Mouse (Mus musculus) cerebellum, adult 2 months (tissue): ENCODE data around the gene Fyb2. TPM values are rescaled to one million over a fixed set of nuclear protein-coding genes. Genes with fewer than 3 reads are reported as not detected.

Experiments used
- DNase-seq, 2 experiments: peaks; one replicate each; pipeline ENCODE4 v3.0.0; 2021
- H3K27ac ChIP-seq: fragments of 200-500 bp; 2 replicates; pipeline ENCODE4 v1.5.1; 2012; ENCODE audit warnings: low read length, control low read depth, inconsistent platforms; ENCODE audit not compliant: insufficient read depth
- H3K27me3 ChIP-seq: fragments of 200-500 bp; 2 replicates; pipeline ENCODE4 v1.6.1; 2012; ENCODE audit warnings: inconsistent platforms, mild to moderate bottlenecking, low read length, moderate library complexity; ENCODE audit not compliant: control insufficient read depth, insufficient read depth
- H3K4me1 ChIP-seq: fragments of 200-500 bp; 2 replicates; pipeline ENCODE4 v1.6.1; 2011; ENCODE audit warnings: low read length; ENCODE audit not compliant: control insufficient read depth, insufficient read depth
- H3K4me3 ChIP-seq: fragments of 200-500 bp; replicated peaks from 2 replicates; pipeline ENCODE3; 2011; ENCODE audit warnings: mild to moderate bottlenecking, low read depth, low read length, control low read depth; ENCODE audit not compliant: insufficient read depth
- CTCF ChIP-seq: fragments of 200-500 bp; IDR thresholded peaks from 2 replicates; pipeline ENCODE4 v1.5.1; 2011; ENCODE audit warnings: low read depth, mild to moderate bottlenecking, control low read depth, low read length, moderate library complexity, borderline replicate concordance; ENCODE audit not compliant: insufficient read depth
- POLR2A ChIP-seq: fragments of 200-500 bp; IDR thresholded peaks from 2 replicates; pipeline ENCODE4 v1.6.1; 2011; ENCODE audit warnings: low read length, control low read depth, borderline replicate concordance; ENCODE audit not compliant: insufficient read depth
- WGBS: fragments of 180-500 bp; shearing (Covaris S2); methylation state at CpG from one replicate; pipeline ENCODE4 v1.1.7; 2018; 5-methylcytosine and 5-hydroxymethylcytosine counted together
- polyA plus RNA-seq: library from polyadenylated mRNA; depleted of rRNA; stranded (reverse); fragments of >200 nt; gene quantifications from 2 replicates; pipeline ENCODE4 v1.2.3, GENCODE M21; 2012

The Fyb2 gene
- polyA plus RNA-seq, 1 experiment = 0.16 TPM

- Histone ChIP-seq H3K27me3 (no peaks in the 10 kb centered on the region), H3K27ac (no peak overlapping the region), H3K4me3 (no peak overlapping the region), H3K4me1 (no peaks in the 10 kb centered on the region)
- no peak for TF ChIP-seq CTCF
- 86% methylated on average over 1 of the region's 1 CpGs for WGBS
- no peak for DNase-seq
Measured at GRCm38 (mm10) chr4:104944482-104944881, 31.2 kb downstream of the Fyb2 start.

- no peak overlapping the region for H3K4me3 ChIP-seq
- H3K27me3 ChIP-seq = no peaks in the 10 kb centered on the region
- DNase-seq = no peak
- no peak for TF ChIP-seq CTCF
- TF ChIP-seq POLR2A = no peak
- H3K4me1 ChIP-seq = no peaks in the 10 kb centered on the region
- WGBS = 33% methylated on average over 4 of the region's 4 CpGs
- H3K27ac ChIP-seq = no peak overlapping the region
Measured at GRCm38 (mm10) chr4:104948886-104949285, 35.6 kb downstream of the Fyb2 start.

GRCm38 (mm10) chr4:104949304-104949703 lies 36.0 kb downstream of the Fyb2 start:
- 48% methylated on average over 3 of the region's 3 CpGs for WGBS
- Histone ChIP-seq H3K27me3 (no peaks in the 10 kb centered on the region), H3K4me1 (no peaks in the 10 kb centered on the region), H3K4me3 (no peak overlapping the region), H3K27ac (no peak overlapping the region)
- no peak for TF ChIP-seq POLR2A
- no peak for TF ChIP-seq CTCF
- no peak for DNase-seq

GRCm38 (mm10) chr4:104951280-104951878 lies 38.1 kb downstream of the Fyb2 start:
- no peaks in the 10 kb centered on the region for H3K27me3 ChIP-seq
- WGBS = 51% methylated on average over 4 of the region's 4 CpGs
- no peak overlapping the region for H3K27ac ChIP-seq
- no peak for TF ChIP-seq POLR2A
- no peak for TF ChIP-seq CTCF
- no peak overlapping the region for H3K4me3 ChIP-seq
- H3K4me1 ChIP-seq = no peaks in the 10 kb centered on the region
- DNase-seq = no peak

GRCm38 (mm10) chr4:104956691-104957090 lies 43.4 kb downstream of the Fyb2 start:
- DNase-seq = no peak
- Histone ChIP-seq H3K4me1 (no peaks in the 10 kb centered on the region), H3K4me3 (no peak overlapping the region), H3K27ac (no peak overlapping the region), H3K27me3 (no peaks in the 10 kb centered on the region; the same call in 1 of the 2 replicates)
- 10% methylated on average over 7 of the region's 7 CpGs for WGBS
- TF ChIP-seq CTCF (no peak), POLR2A (no peak)

GRCm38 (mm10) chr4:104961431-104961830 lies 48.2 kb downstream of the Fyb2 start:
- DNase-seq = no peak

GRCm38 (mm10) chr4:104972606-104973005 lies 59.4 kb downstream of the Fyb2 start:
- WGBS = 92% methylated on average over 2 of the region's 2 CpGs
- no peak for DNase-seq
- H3K27me3 ChIP-seq = no peaks in the 10 kb centered on the region
- TF ChIP-seq POLR2A = no peak
- TF ChIP-seq CTCF = no peak
- no peak overlapping the region for H3K27ac ChIP-seq
- H3K4me3 ChIP-seq = no peak overlapping the region
- H3K4me1 ChIP-seq = no peaks in the 10 kb centered on the region

More at GRCm38 (mm10) chr4:104961431-104961830, 48.2 kb downstream of the Fyb2 start:
- no peak for TF ChIP-seq POLR2A
- no peak for TF ChIP-seq CTCF
- WGBS = 67% methylated on average over 5 of the region's 5 CpGs
- Histone ChIP-seq H3K27ac (no peak overlapping the region), H3K4me3 (no peak overlapping the region), H3K4me1 (no peaks in the 10 kb centered on the region), H3K27me3 (no peaks in the 10 kb centered on the region; the same call in 1 of the 2 replicates)

- 89% methylated on average over 6 of the region's 6 CpGs for WGBS
- no peaks in the 10 kb centered on the region for H3K4me1 ChIP-seq
- DNase-seq = no peak
- H3K4me3 ChIP-seq = no peak overlapping the region
- no peak for TF ChIP-seq POLR2A
- TF ChIP-seq CTCF = no peak
- no peaks in the 10 kb centered on the region for H3K27me3 ChIP-seq
- H3K27ac ChIP-seq = no peak overlapping the region
Measured at GRCm38 (mm10) chr4:104975162-104975830, 62.0 kb downstream of the Fyb2 start.
